Mouse (Mus musculus): Measurements from ENCODE around the gene Zcchc10. TPM values are rescaled to one million over a fixed set of nuclear protein-coding genes. Genes with fewer than 3 reads are reported as not detected.
A peak's percentile ranks its signal among the peaks of the same experiment; 100 is the strongest.
"Not testable (repeated sequence)": the region's sequence is repeated elsewhere in the genome, so short reads cannot be mapped to it uniquely, and the experiment has no call there.

Gene Zcchc10
- total RNA-seq (2021) = 1 to 10 TPM; 6.1 to 7.4 TPM
- long read RNA-seq, experiment 1, transcript Zcchc10-201 (4 exons, 1,267 nt) = major isoform, 9 of 10 reads
- long read RNA-seq, experiment 1, partial matches to known transcripts = 0 of 10 reads
- long read RNA-seq, experiment 1, other reads (novel, unspliced or antisense) = 1 of 10 reads
- long read RNA-seq, experiment 2, transcript Zcchc10-201 (4 exons, 1,267 nt) = major isoform, 5 of 5 reads
- long read RNA-seq, experiment 2, partial matches to known transcripts = 0 of 5 reads
- long read RNA-seq, experiment 2, other reads (novel, unspliced or antisense) = 0 of 5 reads

GRCm38 (mm10) chr11:53324512-53324968 is at the start of gene Zcchc10:
Zcchc10 (plus strand) TSS chr11:53324679.
- intact Hi-C loops (cut with DNase I) = loop anchor here (2.0 kb wide), 1 partner anchor 24 kb away; no protein-coding TSS in a partner anchor

GRCm38 (mm10) chr11:53275358-53275757 is 49.1 kb upstream of the Zcchc10 start:
- DNase-seq = no peak
- intact Hi-C loops (cut with DNase I) = no loop called here

More at GRCm38 (mm10) chr11:53324512-53324968, at the start of gene Zcchc10:
- peak; percentile 83 to 90 for DNase-seq

- intact Hi-C loops (cut with DNase I) = no loop called here
- DNase-seq = no peak
Observed at GRCm38 (mm10) chr11:53278411-53278810, 46.1 kb upstream of the Zcchc10 start.

- intact Hi-C loops (cut with DNase I) = no loop called here
- DNase-seq = no peak
Observed at GRCm38 (mm10) chr11:53285885-53286284, 38.6 kb upstream of the Zcchc10 start.

- intact Hi-C loops (cut with DNase I) = not testable (repeated sequence)
Observed at GRCm38 (mm10) chr11:53290187-53290586, 34.3 kb upstream of the Zcchc10 start.

GRCm38 (mm10) chr11:53290871-53291270 is 33.6 kb upstream of the Zcchc10 start:
- intact Hi-C loops (cut with DNase I) = no loop called here
- DNase-seq = no peak

More at GRCm38 (mm10) chr11:53290187-53290586, 34.3 kb upstream of the Zcchc10 start:
- DNase-seq = not testable (repeated sequence)

GRCm38 (mm10) chr11:53294441-53294840 is 30.0 kb upstream of the Zcchc10 start:
- intact Hi-C loops (cut with DNase I) = no loop called here

GRCm38 (mm10) chr11:53296880-53297279 is 27.6 kb upstream of the Zcchc10 start:
- intact Hi-C loops (cut with DNase I) = no loop called here

More at GRCm38 (mm10) chr11:53294441-53294840, 30.0 kb upstream of the Zcchc10 start:
- no peak for DNase-seq

GRCm38 (mm10) chr11:53297947-53298860 is 26.3 kb upstream of the Zcchc10 start:
- intact Hi-C loops (cut with DNase I) = no loop called here

More at GRCm38 (mm10) chr11:53296880-53297279, 27.6 kb upstream of the Zcchc10 start:
- no peak for DNase-seq

GRCm38 (mm10) chr11:53299551-53300329 is 24.7 kb upstream of the Zcchc10 start:
- intact Hi-C loops (cut with DNase I) = loop anchor here (1.0 kb wide), 1 partner anchor 52 kb away; no protein-coding TSS in a partner anchor
- DNase-seq = peak; percentile 62 to 74

More at GRCm38 (mm10) chr11:53297947-53298860, 26.3 kb upstream of the Zcchc10 start:
- DNase-seq = no peak

- intact Hi-C loops (cut with DNase I) = loop anchor here (1.0 kb wide), 1 partner anchor 51 kb away; no protein-coding TSS in a partner anchor
Observed at GRCm38 (mm10) chr11:53300330-53301166, 23.9 kb upstream of the Zcchc10 start, which contains the start of gene Hspa4. Hspa4 (minus strand) TSS chr11:53300457.

GRCm38 (mm10) chr11:53301167-53301515 is 23.3 kb upstream of the Zcchc10 start:
- intact Hi-C loops (cut with DNase I) = no loop called here
- no peak for DNase-seq

More at GRCm38 (mm10) chr11:53300330-53301166, 23.9 kb upstream of the Zcchc10 start, which contains the start of gene Hspa4:
- DNase-seq = peak; percentile 99 to 100

GRCm38 (mm10) chr11:53304044-53304840 is 20.2 kb upstream of the Zcchc10 start:
- no peak for DNase-seq
- intact Hi-C loops (cut with DNase I) = no loop called here

GRCm38 (mm10) chr11:53306965-53307364 is 17.5 kb upstream of the Zcchc10 start:
- intact Hi-C loops (cut with DNase I) = no loop called here
- DNase-seq = peak in 1 of 2 experiments; percentile 25

GRCm38 (mm10) chr11:53307558-53308065 is 16.9 kb upstream of the Zcchc10 start:
- peak; percentile 40 to 66 for DNase-seq
- intact Hi-C loops (cut with DNase I) = no loop called here

- DNase-seq = peak; percentile 64 to 69
- intact Hi-C loops (cut with DNase I) = no loop called here
Observed at GRCm38 (mm10) chr11:53308251-53308864, 16.1 kb upstream of the Zcchc10 start.

GRCm38 (mm10) chr11:53308884-53309310 is 15.6 kb upstream of the Zcchc10 start:
- intact Hi-C loops (cut with DNase I) = no loop called here
- peak; percentile 73 to 88 for DNase-seq

All from heart, postnatal 14 days (tissue).